Mouse (Mus musculus) Patski (cell line): ENCODE measurements around the gene Clspn. TPM values are rescaled to one million over a fixed set of nuclear protein-coding genes. Genes with fewer than 3 reads are reported as not detected.

Experiments used
- ATAC-seq: fragments of 100-300 bp; one replicate; pipeline ENCODE4 v1.8.0; 2021
- CTCF ChIA-PET: fragments of 350-600 bp; sonication (Branson Sonifier 250); formaldehyde crosslinking; loops from one replicate; lab custom pipeline; 2022; ENCODE audit warnings: inconsistent platforms; lab: Charles Lee
- POLR2A ChIA-PET: fragments of 350-600 bp; sonication (Branson Sonifier 250); formaldehyde crosslinking; loops from one replicate; lab custom pipeline; 2022; ENCODE audit warnings: antibody characterized with exemption, inconsistent platforms; lab: Charles Lee
- DNase-seq: peaks from one replicate; pipeline ENCODE4 v3.0.0-alpha.2; 2011; ENCODE audit warnings: low read depth, low spot score
- H3K27me3 ChIP-seq: fragments of 371-371 bp; one replicate; pipeline ENCODE4 v1.5.1; 2021
- CTCF ChIP-seq: fragments of 100-300 bp; IDR thresholded peaks from one replicate; pipeline ENCODE4 v1.5.1; 2021
- in situ Hi-C: fragments of 300-500 bp; cut with MboI; formaldehyde crosslinking; loops from 3 replicates; pipeline ENCODE4 v1.11.1; 2018; ENCODE audit warnings: low pct_unique_long_range_greater_than_20kb, mixed read lengths
- polyA plus RNA-seq: library from polyadenylated mRNA; unstranded; gene quantifications from one replicate; pipeline ENCODE4 v1.2.3, GENCODE M21; 2021

The Clspn gene
- polyA plus RNA-seq, 1 experiment from 2014 or later, result 9.1 TPM

DNA sequence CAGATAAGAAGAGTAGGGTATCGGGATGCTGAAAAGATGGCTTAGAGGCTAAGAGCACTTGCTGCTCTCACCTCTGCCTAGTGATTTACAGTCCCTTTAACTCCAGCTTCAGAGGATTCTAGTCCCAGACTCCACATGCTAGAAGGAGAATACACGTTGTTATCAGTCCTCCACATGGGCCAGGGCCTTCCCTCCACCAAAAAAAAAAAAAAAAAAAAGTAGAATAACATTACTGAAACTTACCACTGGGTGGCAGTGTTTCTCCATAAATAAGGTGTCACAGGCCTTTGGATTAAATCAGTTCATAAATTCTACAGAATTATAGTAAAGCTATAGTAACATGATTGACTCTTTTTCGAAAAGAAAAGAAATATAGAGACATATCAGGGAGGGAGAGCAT, 2.3 kb upstream of the Clspn start:
- TF ChIP-seq CTCF, result peak; percentile 37
- ChIA-PET POLR2A (interaction anchor here (0.6 kb wide), 1 partner anchor 290 kb away, joined by 3 read pairs; no protein-coding TSS in a partner anchor), CTCF (interaction anchor here (0.7 to 2.3 kb wide), 8 partner anchors 15 to 192 kb away, joined by 3 to 9 read pairs (median 3); no protein-coding TSS in a partner anchor)
- in situ Hi-C loops, result loop anchor here (25.0 kb wide), 1 partner anchor 683 kb away; the partner anchor contains the start of gene Smim12
- DNase-seq (no peak), ATAC-seq (no peak)
- no peaks in the 10 kb centered on the region for H3K27me3 ChIP-seq

DNA sequence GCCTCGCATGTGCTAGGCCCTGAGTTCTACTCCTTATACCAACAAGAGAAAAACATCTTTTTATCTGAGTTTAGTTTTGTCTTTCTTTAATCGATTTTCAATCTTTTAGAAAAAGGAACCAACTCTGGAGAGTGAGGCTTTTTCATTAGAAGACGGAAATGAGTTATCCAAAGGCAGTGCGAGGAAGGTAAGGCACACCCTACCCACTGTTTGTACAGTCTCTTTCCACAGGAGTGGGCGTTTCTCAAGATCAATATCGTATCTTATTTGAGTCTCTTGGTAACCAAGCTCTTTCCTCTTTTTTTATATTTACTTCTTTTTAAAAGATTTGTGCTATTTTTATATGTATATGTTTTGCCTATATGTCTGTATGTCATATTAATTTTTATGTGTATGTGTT, 7.1 kb downstream of the Clspn start:
- DNase-seq, result no peak
- TF ChIP-seq CTCF, result no peak

DNA sequence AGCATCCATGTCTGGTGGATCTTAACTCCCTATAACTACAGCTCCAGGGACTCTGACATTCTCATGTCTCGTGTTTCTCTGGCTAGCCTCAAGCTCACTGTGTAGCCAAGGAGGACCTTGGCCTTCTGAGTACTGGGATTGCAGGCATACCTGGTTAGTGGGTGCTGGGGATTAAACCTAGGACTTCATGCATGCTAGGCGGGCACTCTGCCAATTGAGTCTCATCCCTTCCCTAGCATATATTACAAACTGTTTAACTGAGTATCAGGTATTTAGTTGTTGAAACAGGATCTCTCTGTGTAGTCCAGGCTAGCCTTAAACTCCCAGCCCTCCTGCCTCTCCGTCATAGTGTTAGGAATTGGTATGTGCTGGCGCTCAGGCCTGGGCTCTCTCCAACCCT, 10.5 kb downstream of the Clspn start:
- in situ Hi-C loops, result loop anchor here (25.0 kb wide), 1 partner anchor 670 kb away; the partner anchor contains the start of gene Smim12
- no peak for TF ChIP-seq CTCF
- DNase-seq (no peak), ATAC-seq (no peak)
- ChIA-PET CTCF (no interaction called here), POLR2A (no interaction called here)
- no peaks in the 10 kb centered on the region for H3K27me3 ChIP-seq

More for the DNA sequence above, 7.1 kb downstream of the Clspn start:
- ATAC-seq, result no peak
- in situ Hi-C loops, result loop anchor here (25.0 kb wide), 1 partner anchor 674 kb away; the partner anchor contains the start of gene Smim12
- H3K27me3 ChIP-seq, result no peaks in the 10 kb centered on the region
- POLR2A ChIA-PET, result no interaction called here
- CTCF ChIA-PET, result no interaction called here

DNA sequence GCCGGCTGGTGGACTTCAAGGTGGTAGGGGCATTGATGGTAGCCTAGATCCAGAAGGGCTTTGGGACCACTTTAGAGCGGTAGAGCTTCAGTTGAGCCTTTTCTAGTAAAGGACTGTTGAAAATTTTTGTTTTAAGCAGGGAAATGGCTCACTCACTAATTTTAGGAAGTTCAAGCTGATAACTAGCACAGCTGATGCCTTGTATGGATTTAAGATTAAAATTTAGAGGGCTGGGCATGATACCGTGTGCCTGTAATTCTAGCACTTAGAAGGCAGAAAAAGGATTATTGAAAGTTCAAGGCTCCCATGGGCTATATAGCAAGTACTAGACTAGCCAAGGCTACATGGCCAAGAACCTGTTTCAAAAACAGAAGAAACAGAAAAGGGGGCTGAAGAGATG, 13.0 kb downstream of the Clspn start:
- H3K27me3 ChIP-seq, result no peaks in the 10 kb centered on the region
- no peak for ATAC-seq
- POLR2A ChIA-PET, result no interaction called here
- CTCF ChIA-PET, result no interaction called here
- no peak for DNase-seq
- TF ChIP-seq CTCF, result no peak
- in situ Hi-C loops, result loop anchor here (25.0 kb wide), 1 partner anchor 668 kb away; the partner anchor contains the start of gene Smim12

DNA sequence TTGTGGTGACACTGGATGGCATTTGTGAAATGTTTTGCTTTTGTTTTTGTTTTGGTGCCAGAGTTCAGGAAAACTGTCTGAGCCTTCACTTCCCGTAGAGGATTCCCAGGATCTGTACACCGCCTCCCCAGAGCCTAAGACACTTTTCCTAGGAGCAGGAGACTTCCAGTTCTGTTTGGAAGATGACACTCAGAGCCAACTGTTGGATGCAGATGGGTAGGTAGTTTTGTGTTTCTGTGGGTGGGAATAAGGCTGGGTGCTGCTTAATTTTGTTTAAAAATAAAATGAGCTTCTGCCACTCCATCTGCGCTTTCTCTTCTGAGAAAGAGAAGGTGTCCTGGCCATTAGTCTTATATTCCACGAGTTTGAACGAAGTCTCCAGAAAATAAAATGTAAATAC, 19.5 kb downstream of the Clspn start:
- in situ Hi-C loops, result no loop called here
- ChIA-PET CTCF (no interaction called here), POLR2A (no interaction called here)
- TF ChIP-seq CTCF, result no peak
- DNase-seq (no peak), ATAC-seq (no peak)
- H3K27me3 ChIP-seq, result no peaks in the 10 kb centered on the region

DNA sequence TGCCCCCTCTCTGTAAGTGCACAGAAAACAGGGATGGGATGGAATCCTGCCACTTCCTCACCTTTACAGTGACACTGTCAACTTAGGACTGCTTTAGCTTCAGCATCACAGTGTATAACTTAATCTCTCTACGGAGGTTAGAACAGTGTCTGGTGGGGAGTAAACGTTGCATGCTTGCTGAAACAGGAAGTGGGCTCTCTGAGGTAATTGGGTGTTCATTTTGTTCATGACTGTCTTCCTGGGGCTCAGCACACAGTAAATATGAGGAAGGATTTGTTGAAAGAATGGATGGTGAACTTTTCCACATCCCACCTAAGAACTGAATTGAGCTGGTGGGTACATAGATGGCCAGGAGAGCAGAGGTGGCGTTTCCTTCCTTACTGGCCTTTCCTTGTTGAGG, 21.2 kb downstream of the Clspn start:
- in situ Hi-C loops, result no loop called here
- no peak for TF ChIP-seq CTCF
- DNase-seq (no peak), ATAC-seq (no peak)
- ChIA-PET CTCF (no interaction called here), POLR2A (no interaction called here)
- no peaks in the 10 kb centered on the region for H3K27me3 ChIP-seq

DNA sequence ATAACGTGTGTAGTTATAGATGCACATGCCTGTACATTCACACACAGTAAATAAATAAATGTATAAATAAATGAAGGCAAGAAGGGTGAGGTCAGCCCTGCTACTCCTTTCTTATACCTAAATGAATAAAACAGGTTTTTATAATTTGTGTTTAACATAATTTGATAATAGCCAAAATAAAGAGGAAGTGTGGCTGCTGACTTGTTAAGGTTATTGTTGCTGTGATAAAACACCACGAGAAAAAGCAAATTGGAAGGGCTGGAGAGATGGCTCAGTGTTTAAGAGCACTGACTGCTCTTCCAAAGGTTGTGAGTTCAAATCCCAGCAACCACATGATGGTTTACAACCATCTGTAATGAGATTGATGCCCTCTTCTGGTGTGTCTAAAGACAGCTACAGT, 22.3 kb downstream of the Clspn start:
- ATAC-seq (no peak), DNase-seq (no peak)
- ChIA-PET POLR2A (no interaction called here), CTCF (no interaction called here)
- TF ChIP-seq CTCF, result no peak
- in situ Hi-C loops, result no loop called here
- H3K27me3 ChIP-seq, result no peaks in the 10 kb centered on the region

DNA sequence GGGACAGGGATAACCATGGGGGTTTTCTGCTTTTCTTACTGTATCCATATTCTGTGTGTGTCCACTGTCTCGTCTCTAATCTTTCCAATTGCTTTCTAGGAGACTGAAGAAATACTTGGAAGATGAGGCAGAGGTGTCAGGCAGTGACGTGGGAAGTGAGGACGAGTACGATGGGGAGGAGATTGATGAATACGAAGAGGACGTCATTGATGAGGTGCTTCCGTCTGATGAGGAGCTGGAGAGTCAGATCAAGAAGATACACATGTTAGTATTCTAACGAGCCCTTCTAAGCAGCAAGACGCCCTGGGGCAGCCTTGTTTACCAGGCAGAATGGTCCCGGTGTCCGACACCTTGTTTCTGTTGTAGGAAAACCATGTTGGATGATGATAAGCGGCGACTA, 29.0 kb downstream of the Clspn start:
- no peaks in the 10 kb centered on the region for H3K27me3 ChIP-seq
- CTCF ChIA-PET, result interaction anchor here (1.4 to 2.4 kb wide), 2 partner anchors 12 to 14 kb away, joined by 3 to 10 read pairs; no protein-coding TSS in a partner anchor
- in situ Hi-C loops, result loop anchor here (10.0 kb wide), 1 partner anchor 259 kb away; no protein-coding TSS in a partner anchor
- no peak for ATAC-seq
- TF ChIP-seq CTCF, result no peak
- DNase-seq, result no peak
- POLR2A ChIA-PET, result no interaction called here

DNA sequence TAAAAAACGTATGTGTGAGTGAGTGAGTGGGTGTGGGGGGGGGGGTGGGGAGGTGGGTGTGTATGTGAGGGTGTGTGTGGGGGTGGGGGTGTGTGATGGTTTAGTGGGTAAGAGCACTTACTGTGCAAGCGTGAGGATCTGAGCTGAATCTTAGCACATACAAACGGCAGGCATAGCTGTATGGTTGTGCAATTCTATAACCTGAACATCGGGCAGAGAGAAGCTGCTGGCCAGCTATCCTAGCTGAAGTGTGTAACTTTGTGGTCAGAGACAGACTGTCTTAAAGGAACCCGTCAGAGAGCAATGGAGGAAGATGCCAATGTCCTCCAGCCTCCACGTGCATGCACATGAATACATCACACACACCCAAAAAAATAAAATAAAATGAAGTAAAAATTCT, 35.3 kb downstream of the Clspn start:
- ChIA-PET CTCF (interaction anchor here (1.0 to 2.9 kb wide), 2 partner anchors 8 to 249 kb away, joined by 5 to 15 read pairs; no protein-coding TSS in a partner anchor), POLR2A (no interaction called here)
- H3K27me3 ChIP-seq, result no peaks in the 10 kb centered on the region
- ATAC-seq (no peak), DNase-seq (no peak)
- in situ Hi-C loops, result no loop called here
- TF ChIP-seq CTCF, result no peak

DNA sequence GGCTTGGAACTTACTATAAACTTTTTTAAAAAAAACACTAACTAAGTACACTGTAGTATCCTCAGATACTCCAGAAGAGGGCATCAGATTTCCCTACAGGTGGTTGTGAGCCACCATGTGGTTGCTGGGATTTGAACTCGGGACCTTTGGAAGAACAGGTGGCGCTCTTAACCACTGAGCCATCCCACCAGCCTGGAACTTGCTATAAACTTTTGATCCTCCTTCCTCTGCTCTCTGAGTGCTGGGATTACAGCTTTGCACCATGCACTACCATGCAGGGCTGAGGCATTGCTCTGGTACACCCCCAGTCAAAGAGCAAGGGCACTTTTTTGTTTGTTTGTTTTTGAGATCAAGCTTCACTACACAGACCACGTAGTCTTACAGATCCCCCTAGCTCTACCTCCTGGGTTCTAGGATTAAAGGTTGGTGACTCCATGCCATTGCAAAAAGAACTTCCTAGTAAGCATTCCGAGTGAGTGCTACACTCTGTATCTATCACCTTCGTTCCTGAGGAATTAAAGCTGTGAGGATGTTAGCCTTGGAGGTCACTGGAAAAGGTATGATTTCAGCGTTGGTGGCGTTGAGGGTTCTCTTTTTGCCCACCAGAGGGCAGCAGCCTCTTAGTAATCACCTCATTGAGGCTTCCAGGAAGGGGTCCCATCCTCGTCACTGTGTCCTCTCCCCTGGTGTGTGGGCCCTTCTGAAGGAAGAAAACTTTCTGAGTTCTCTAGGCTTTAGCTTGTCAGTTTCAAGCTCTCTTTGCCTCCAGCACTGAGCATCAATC, 43.4 kb downstream of the Clspn start:
- ChIA-PET POLR2A (interaction anchor here (1.6 kb wide), 1 partner anchor 141 kb away, joined by 5 read pairs; no protein-coding TSS in a partner anchor), CTCF (interaction anchor here (0.6 to 2.6 kb wide), 24 partner anchors 9 to 306 kb away, joined by 3 to 31 read pairs (median 4); partner anchors contain the start of genes 5730409E04Rik and Psmb2)
- in situ Hi-C loops, result loop anchor here (10.0 kb wide), 1 partner anchor 235 kb away; no protein-coding TSS in a partner anchor
- DNase-seq (no peak), ATAC-seq (peak; percentile 26)
- no peaks in the 10 kb centered on the region for H3K27me3 ChIP-seq
- peak; percentile 78 for TF ChIP-seq CTCF
